Mouse (Mus musculus) cerebellum, adult 2 months (tissue): ENCODE data around the gene Tenm2.

ENCODE experiments used
- CTCF ChIP-seq: fragments of 200-500 bp; IDR thresholded peaks from 2 replicates; pipeline ENCODE4 v1.5.1; 2011; ENCODE audit warnings: low read depth, mild to moderate bottlenecking, control low read depth, low read length, moderate library complexity, borderline replicate concordance; ENCODE audit not compliant: insufficient read depth
- POLR2A ChIP-seq: fragments of 200-500 bp; IDR thresholded peaks from 2 replicates; pipeline ENCODE4 v1.6.1; 2011; ENCODE audit warnings: low read length, control low read depth, borderline replicate concordance; ENCODE audit not compliant: insufficient read depth

DNA sequence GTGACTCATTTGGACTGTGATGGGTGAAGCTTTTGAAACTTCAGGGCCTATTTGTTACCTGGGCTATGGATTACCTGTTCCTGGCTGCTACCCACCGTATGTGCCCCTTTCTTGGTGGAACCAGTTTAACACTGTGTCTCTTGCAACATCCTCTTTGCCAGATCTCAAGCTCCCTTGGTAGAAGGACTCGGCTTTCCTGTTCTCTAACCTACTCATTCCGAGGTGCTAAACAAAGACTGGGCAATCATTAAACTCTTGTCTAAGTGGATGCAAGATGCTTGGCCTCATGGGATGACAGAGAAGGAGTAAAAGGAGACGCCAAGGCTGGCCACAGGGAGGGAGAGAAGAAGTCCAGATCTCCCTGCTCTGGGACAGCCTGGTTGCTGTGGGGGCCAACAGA, 1198.5 kb downstream of the Tenm2 start:
- no peak for TF ChIP-seq POLR2A
- no peak for TF ChIP-seq CTCF
